Mouse (Mus musculus) midbrain, embryonic 12.5 days (tissue): Measurements from ENCODE around the gene Rita1. TPM values are rescaled to one million over a fixed set of nuclear protein-coding genes. Genes with fewer than 3 reads are reported as not detected.

Experiments used
- ATAC-seq: fragments of 200-750 bp; cut with Nextera tagmentation; 2 replicates; pipeline ENCODE4 v1.8.0; 2017; ENCODE audit warnings: low read depth, moderate TSS enrichment, moderate library complexity; ENCODE audit not compliant: low FRiP score
- H3K27ac ChIP-seq: fragments of 300-500 bp; sonication (generic); replicated peaks from 2 replicates; pipeline ENCODE4 v1.5.1; 2016; ENCODE audit warnings: mild to moderate bottlenecking
- H3K27me3 ChIP-seq: fragments of 300-500 bp; sonication (generic); 2 replicates; pipeline ENCODE4 v1.6.1; 2016; ENCODE audit warnings: mild to moderate bottlenecking
- H3K36me3 ChIP-seq: fragments of 300-500 bp; sonication (generic); 2 replicates; pipeline ENCODE4 v1.6.1; 2016
- H3K4me1 ChIP-seq: fragments of 300-500 bp; sonication (generic); 2 replicates; pipeline ENCODE4 v1.6.1; 2016
- H3K4me2 ChIP-seq: fragments of 300-500 bp; sonication (generic); replicated peaks from 2 replicates; pipeline ENCODE4 v1.6.1; 2016; ENCODE audit warnings: mild to moderate bottlenecking, moderate library complexity
- H3K4me3 ChIP-seq: fragments of 300-500 bp; sonication (generic); 2 replicates; pipeline ENCODE4 v1.5.1; 2016; ENCODE audit warnings: mild to moderate bottlenecking
- H3K9ac ChIP-seq: fragments of 300-500 bp; sonication (generic); replicated peaks from 2 replicates; pipeline ENCODE4 v1.6.1; 2016; ENCODE audit warnings: mild to moderate bottlenecking, moderate library complexity
- H3K9me3 ChIP-seq: fragments of 300-500 bp; sonication (generic); 2 replicates; pipeline ENCODE4 v1.6.1; 2016; ENCODE audit warnings: mild to moderate bottlenecking
- WGBS: fragments of 180-500 bp; shearing (Covaris S2); methylation state at CpG from one replicate; pipeline ENCODE4 v1.1.7; 2016; 5-methylcytosine and 5-hydroxymethylcytosine counted together
- polyA plus RNA-seq: library from polyadenylated mRNA; unstranded; fragments of >200 nt; fragmentation: Nextera tagmentation; extraction: Ambion mirVana; gene quantifications from 2 replicates; pipeline ENCODE4 v1.2.1, GENCODE M21; 2016

Rita1 gene
- polyA plus RNA-seq, 1 experiment from 2014 or later, result 16.0 TPM

DNA sequence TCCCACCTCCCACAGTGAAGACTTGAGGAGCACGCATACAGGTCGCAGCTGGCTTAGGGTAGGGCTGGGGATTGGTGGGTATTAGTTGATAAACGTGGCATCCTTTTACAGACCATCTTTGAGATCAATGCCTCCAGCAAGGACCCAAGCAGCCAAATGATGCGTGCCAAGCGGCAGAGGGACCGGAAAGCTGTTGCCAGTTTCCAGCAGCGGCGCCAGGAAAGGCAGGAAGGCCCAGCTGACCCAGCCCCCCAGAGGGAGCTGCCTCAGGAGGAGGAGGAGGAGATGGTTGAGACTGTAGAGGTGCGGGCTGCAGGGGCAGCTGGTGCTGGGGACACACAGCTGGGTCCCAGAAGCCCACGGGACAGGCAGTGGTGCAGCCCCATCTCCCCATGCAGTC, 12.0 kb upstream of the Rita1 start:
- H3K9ac ChIP-seq, result no peak overlapping the region
- no peaks in the 10 kb centered on the region for H3K9me3 ChIP-seq
- peaks cover 2% of the 10 kb centered on the region; the same call in 1 of the 2 replicates for H3K27me3 ChIP-seq
- H3K4me3 ChIP-seq, result no peak overlapping the region
- no peak overlapping the region for H3K27ac ChIP-seq
- WGBS, result 97% methylated on average over 10 of the region's 10 CpGs
- peaks cover 88% of the 10 kb centered on the region for H3K36me3 ChIP-seq
- H3K4me1 ChIP-seq, result peaks cover 12% of the 10 kb centered on the region
- no peak for ATAC-seq
- no peak overlapping the region for H3K4me2 ChIP-seq

DNA sequence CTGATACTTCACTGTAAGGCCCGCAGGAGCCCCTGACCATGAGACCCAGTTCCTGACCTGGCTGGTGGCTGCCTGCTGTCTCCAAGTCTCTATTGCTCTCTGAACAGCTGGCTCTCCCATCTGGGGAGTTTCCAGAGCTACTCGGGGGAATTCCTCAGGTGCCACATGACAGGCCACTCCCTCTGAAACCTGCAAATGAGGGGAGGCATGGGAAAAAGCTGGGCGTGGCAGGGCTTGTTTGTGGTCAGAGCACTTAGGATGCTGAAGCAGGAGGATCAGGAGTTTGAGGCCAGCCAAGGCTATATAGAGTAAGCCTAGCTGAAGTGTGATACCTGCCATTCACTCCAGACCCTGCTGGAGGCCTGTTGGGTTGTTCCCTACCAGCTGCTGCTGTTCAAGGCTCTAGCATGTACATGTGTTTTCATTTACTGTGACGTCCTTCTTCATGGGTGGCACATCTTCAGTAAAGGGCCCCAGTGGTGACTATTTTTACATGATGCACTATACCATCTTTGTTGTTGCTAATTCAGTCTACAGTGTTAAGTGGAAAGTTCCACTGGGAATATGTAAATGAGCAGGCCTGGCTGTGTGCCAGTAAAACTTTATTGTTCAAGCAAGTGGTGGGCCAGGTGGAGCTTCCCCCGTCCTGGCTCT, 9.9 kb upstream of the Rita1 start:
- H3K9ac ChIP-seq, result no peak overlapping the region
- no peaks in the 10 kb centered on the region for H3K9me3 ChIP-seq
- ATAC-seq, result no peak
- WGBS, result 79% methylated on average over 5 of the region's 5 CpGs
- H3K36me3 ChIP-seq, result peaks cover 99% of the 10 kb centered on the region
- H3K4me3 ChIP-seq, result no peak overlapping the region
- no peaks in the 10 kb centered on the region for H3K27me3 ChIP-seq
- no peak overlapping the region for H3K27ac ChIP-seq
- peaks cover 2% of the 10 kb centered on the region; the same call in 1 of the 2 replicates for H3K4me1 ChIP-seq
- H3K4me2 ChIP-seq, result no peak overlapping the region

- Histone ChIP-seq H3K4me1 (peaks cover 2% of the 10 kb centered on the region; the same call in 1 of the 2 replicates), H3K9me3 (no peaks in the 10 kb centered on the region)
- ATAC-seq, result no peak
Measured at GRCm38 (mm10) chr5:120621846-120622197, 9.4 kb upstream of the Rita1 start.

GRCm38 (mm10) chr5:120621078-120621765, 8.8 kb upstream of the Rita1 start:
- 0 out of 2 replicates have a peak, but pooled peaks have one; percentile 19 for ATAC-seq
- H3K4me2 ChIP-seq, result no peak overlapping the region
- H3K27ac ChIP-seq, result no peak overlapping the region
- peaks cover 2% of the 10 kb centered on the region; the same call in 1 of the 2 replicates for H3K4me1 ChIP-seq
- peaks cover 100% of the 10 kb centered on the region for H3K36me3 ChIP-seq
- no peak overlapping the region for H3K4me3 ChIP-seq
- no peaks in the 10 kb centered on the region for H3K27me3 ChIP-seq
- H3K9ac ChIP-seq, result no peak overlapping the region
- 93% methylated on average over 23 of the region's 23 CpGs for WGBS
- no peaks in the 10 kb centered on the region for H3K9me3 ChIP-seq

More at GRCm38 (mm10) chr5:120621846-120622197, 9.4 kb upstream of the Rita1 start:
- Histone ChIP-seq H3K27ac (no peak overlapping the region), H3K4me2 (no peak overlapping the region), H3K4me3 (no peak overlapping the region), H3K9ac (no peak overlapping the region), H3K36me3 (peaks cover 99% of the 10 kb centered on the region), H3K27me3 (no peaks in the 10 kb centered on the region)
- WGBS, result 89% methylated on average over 10 of the region's 10 CpGs

DNA sequence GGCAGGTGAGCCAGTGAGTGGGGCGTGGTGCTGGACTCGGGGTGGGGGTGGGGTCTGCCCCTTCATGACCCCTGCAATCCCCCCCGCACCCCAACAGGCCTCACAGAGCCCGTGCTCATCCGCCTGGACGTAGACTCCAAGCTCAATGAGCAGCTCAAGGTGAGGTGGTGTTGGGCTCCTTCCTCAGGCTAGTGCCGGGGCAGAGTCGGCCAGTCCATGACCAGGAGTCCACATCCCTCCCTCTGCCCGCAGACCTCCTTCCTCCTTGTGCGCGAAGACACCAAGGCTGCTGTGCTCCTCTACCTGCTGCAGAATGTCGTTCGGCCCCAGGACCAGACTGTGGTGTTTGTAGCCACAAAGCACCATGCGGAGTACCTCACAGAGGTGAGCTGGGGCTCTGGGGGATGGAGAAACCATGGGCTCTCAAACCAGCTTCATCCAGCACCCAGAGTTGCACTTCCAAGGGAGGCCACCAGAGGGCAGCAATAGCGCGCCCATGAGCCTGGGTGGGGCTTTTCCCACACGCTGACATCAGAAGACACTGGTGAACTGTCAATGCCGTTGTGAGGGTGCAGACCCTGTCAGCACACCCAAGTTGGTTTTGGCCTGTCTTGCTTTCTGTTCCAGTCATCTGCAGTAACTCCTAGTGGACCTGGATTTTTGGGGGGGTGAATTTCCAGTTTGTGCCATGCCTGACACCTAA, 8.1 kb upstream of the Rita1 start:
- H3K4me3 ChIP-seq, result no peak overlapping the region
- no peaks in the 10 kb centered on the region for H3K9me3 ChIP-seq
- no peaks in the 10 kb centered on the region for H3K27me3 ChIP-seq
- H3K4me1 ChIP-seq, result peaks cover 2% of the 10 kb centered on the region; the same call in 1 of the 2 replicates
- H3K9ac ChIP-seq, result no peak overlapping the region
- H3K27ac ChIP-seq, result no peak overlapping the region
- 0 out of 2 replicates have a peak, but pooled peaks have one; percentile 21 for ATAC-seq
- peaks cover 100% of the 10 kb centered on the region for H3K36me3 ChIP-seq
- no peak overlapping the region for H3K4me2 ChIP-seq
- WGBS, result 70% methylated on average over 18 of the region's 18 CpGs

- ATAC-seq, result no peak
- no peaks in the 10 kb centered on the region for H3K27me3 ChIP-seq
- no peak overlapping the region for H3K9ac ChIP-seq
- no peak overlapping the region for H3K27ac ChIP-seq
- WGBS, result 21% methylated on average over 5 of the region's 5 CpGs
- no peak overlapping the region for H3K4me2 ChIP-seq
- H3K4me1 ChIP-seq, result peaks cover 2% of the 10 kb centered on the region; the same call in 1 of the 2 replicates
- peaks cover 91% of the 10 kb centered on the region for H3K36me3 ChIP-seq
- H3K4me3 ChIP-seq, result no peak overlapping the region
- H3K9me3 ChIP-seq, result no peaks in the 10 kb centered on the region
Measured at GRCm38 (mm10) chr5:120619201-120619600, 6.8 kb upstream of the Rita1 start.

DNA sequence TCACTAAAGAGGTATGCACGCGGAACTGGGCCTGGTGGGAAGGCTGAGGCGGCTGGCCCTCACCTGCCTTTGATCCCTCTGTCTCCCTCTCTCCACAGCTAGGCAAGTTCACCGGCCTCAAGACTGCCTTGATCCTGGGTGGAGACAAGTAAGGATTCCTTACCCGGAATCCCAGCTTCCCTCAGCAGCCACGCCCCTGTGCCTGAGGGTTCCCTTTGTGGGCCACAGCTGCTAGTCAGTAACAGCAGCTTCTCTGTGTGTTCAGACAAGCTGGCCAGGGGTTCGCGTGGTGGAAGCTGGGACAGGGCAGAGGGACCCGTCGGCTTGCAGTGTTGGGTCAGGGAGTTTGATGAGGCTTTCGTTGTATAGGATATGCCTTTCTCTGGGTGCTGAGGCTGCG, 6.4 kb upstream of the Rita1 start:
- H3K4me1 ChIP-seq, result peaks cover 6% of the 10 kb centered on the region
- no peak overlapping the region for H3K4me3 ChIP-seq
- H3K9me3 ChIP-seq, result no peaks in the 10 kb centered on the region
- no peaks in the 10 kb centered on the region for H3K27me3 ChIP-seq
- H3K36me3 ChIP-seq, result peaks cover 87% of the 10 kb centered on the region
- no peak overlapping the region for H3K4me2 ChIP-seq
- ATAC-seq, result no peak
- H3K9ac ChIP-seq, result no peak overlapping the region
- no peak overlapping the region for H3K27ac ChIP-seq
- WGBS, result 90% methylated on average over 12 of the region's 12 CpGs

DNA sequence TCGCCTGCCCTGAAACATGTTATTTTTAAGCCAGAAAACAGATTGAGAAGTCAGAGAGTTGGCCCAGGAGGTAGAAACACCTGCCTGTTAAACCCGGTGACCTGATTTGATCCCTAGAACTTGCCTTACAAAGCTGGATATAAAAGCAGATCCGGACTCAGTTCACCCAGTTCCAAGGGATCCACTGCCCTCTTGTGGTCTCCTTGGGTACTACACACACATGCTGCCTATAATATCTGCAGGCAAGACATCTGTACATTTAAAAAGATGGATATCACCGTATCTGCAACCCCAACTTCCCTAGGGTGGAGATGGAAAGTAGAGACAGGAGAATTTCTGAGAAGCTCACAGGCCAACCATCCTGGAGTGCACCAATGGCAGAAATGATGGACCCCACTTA, 3.5 kb upstream of the Rita1 start:
- Histone ChIP-seq H3K36me3 (peaks cover 58% of the 10 kb centered on the region), H3K4me2 (no peak overlapping the region), H3K4me3 (no peak overlapping the region), H3K9me3 (no peaks in the 10 kb centered on the region), H3K4me1 (peaks cover 16% of the 10 kb centered on the region), H3K27ac (no peak overlapping the region), H3K27me3 (no peaks in the 10 kb centered on the region), H3K9ac (no peak overlapping the region)
- ATAC-seq, result no peak
- WGBS, result 97% methylated on average over 4 of the region's 4 CpGs

DNA sequence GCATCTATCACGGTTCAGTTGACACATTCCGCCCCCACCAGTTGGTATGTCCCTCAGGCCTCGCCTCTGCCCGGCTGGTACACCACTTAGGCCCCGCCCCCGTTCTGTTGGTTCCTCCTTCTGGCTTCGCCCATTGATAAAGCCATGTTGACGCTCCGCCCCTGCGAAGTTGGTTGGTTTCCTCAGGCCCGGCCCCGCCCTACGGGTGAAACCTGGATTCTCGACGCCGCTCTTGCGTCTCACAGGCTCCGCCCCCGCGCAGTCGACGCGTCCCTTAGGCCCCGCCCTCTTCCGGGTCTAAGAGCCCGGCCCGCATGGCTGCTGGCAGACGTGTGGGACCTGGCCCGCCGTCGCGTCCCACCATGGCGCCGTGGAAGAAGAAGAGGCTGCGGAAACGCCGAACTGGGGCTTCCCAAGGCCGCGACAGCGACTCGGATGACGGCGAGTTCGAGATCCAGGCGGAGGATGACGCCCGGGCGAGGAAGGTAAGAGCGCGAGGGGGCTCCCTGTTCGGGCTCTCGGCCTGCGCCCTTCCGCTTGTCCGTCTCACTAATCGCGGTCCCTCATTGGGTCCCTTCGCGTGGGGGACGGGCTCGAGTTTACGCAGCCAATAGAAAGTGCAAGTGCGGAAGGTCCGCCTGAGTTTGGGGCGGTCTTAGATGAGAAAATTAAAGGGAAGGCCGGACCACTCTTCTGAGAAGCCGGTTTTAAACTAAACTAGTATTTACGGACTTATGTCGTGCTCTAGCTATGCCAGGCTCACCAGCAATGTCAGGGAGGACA, 624 bp upstream of the Rita1 start:
- peaks cover 46% of the 10 kb centered on the region for H3K36me3 ChIP-seq
- no peaks in the 10 kb centered on the region for H3K9me3 ChIP-seq
- H3K27me3 ChIP-seq, result no peaks in the 10 kb centered on the region
- peaks cover 17% of the 10 kb centered on the region for H3K4me1 ChIP-seq
- WGBS, result under 1% methylated on average over 69 of the region's 69 CpGs
- peak overlapping the region; percentile 89 for H3K4me2 ChIP-seq
- peak overlapping the region; percentile 67 for H3K9ac ChIP-seq
- peak; percentile 91 for ATAC-seq
- peak overlapping the region; percentile 80 for H3K27ac ChIP-seq
- H3K4me3 ChIP-seq, result peak overlapping the region; percentile 70

- peak overlapping the region; percentile 70 for H3K4me3 ChIP-seq
- peak overlapping the region; percentile 89 for H3K4me2 ChIP-seq
- peaks cover 30% of the 10 kb centered on the region for H3K36me3 ChIP-seq
- H3K27ac ChIP-seq, result no peak overlapping the region
- H3K9ac ChIP-seq, result peak overlapping the region; percentile 41
- 67% methylated on average over 8 of the region's 8 CpGs for WGBS
- no peak for ATAC-seq
- H3K27me3 ChIP-seq, result no peaks in the 10 kb centered on the region
- peaks cover 17% of the 10 kb centered on the region for H3K4me1 ChIP-seq
- no peaks in the 10 kb centered on the region for H3K9me3 ChIP-seq
Measured at GRCm38 (mm10) chr5:120611416-120611815, 973 bp downstream of the Rita1 start.

- no peak overlapping the region for H3K27ac ChIP-seq
- H3K4me3 ChIP-seq, result peak overlapping the region; percentile 70; the same call in 1 of the 2 replicates
- H3K4me1 ChIP-seq, result peaks cover 17% of the 10 kb centered on the region
- no peaks in the 10 kb centered on the region for H3K27me3 ChIP-seq
- 98% methylated on average over 5 of the region's 5 CpGs for WGBS
- no peaks in the 10 kb centered on the region for H3K9me3 ChIP-seq
- peak overlapping the region; percentile 89 for H3K4me2 ChIP-seq
- H3K36me3 ChIP-seq, result peaks cover 25% of the 10 kb centered on the region
- ATAC-seq, result no peak
- H3K9ac ChIP-seq, result peak overlapping the region; percentile 41
Measured at GRCm38 (mm10) chr5:120610906-120611305, 1.5 kb downstream of the Rita1 start.
